Mouse (Mus musculus): ENCODE results near the gene Rrad. TPM values are rescaled to one million over a fixed set of nuclear protein-coding genes. Genes with fewer than 3 reads are reported as not detected.

Gene Rrad
- total RNA-seq, 2 experiments from 2014 or later, result 355 to 387 TPM

DNA sequence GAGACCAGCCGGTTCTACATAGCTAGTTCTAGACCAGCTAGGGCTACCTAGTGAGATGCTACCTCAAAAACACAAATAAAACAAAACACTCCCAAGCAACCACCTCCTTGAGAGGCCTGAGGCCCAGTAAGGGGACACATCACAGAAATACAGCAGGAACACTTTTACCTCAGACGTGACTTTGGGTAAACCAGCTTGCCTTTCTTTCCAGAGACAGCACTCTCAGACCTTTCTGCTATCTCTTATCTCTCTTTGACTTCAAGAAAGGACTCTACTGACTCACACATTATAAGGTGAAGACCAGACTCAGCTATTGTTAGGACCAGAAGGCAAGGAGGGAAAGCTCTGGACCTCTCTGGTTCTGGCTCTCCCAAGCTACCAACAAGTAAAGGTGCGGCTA lies 40.8 kb downstream of the Rrad start:
- intact Hi-C loops (cut with DNase I), result no loop called here
- DNase-seq, result no peak

DNA sequence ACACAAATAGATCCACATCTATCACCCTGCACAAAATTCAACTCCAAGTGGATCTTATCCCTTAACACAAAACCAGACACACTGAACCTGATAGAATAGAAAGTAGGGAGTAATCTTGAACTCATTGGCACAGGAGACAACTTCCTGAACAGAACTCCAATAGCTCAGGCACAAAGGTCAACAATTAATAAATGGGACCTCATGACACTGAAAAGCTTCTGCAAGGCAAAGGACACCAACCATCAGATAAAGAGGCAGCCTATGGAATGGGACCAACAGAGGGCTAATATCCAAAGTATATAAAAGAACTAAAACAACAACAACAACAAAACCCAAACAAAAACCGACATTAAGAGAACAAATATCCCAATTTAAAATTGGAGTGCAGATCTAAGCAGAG lies 46.6 kb downstream of the Rrad start:
- intact Hi-C loops (cut with DNase I), result no loop called here
- no peak for DNase-seq

Other genes starting within 250 kb of the Rrad start
- gene Cmtm4, start 235.5 kb downstream of the Rrad start, total RNA-seq (2021), result 10 to 100 TPM; 11.0 to 12.0 TPM
- gene Dync1li2, start 188.3 kb downstream of the Rrad start, total RNA-seq (2021), result 100 to 1,000 TPM; 104 to 112 TPM
- not detected for gene Terb1, start 121.4 kb downstream of the Rrad start, total RNA-seq (2021)
- 10 to 100 TPM; 27.2 to 31.8 TPM for gene Nae1, start 96.7 kb downstream of the Rrad start, total RNA-seq (2021)
- 1 to 10 TPM; 2.5 to 2.8 TPM for gene Car7, start 96.6 kb downstream of the Rrad start, total RNA-seq (2021)
- gene Pdp2, start 39.9 kb downstream of the Rrad start, total RNA-seq (2021), result 10 to 100 TPM; 28.1 to 29.8 TPM
- gene Cdh16, start 6.9 kb downstream of the Rrad start, total RNA-seq (2021), result 1 to 10 TPM; 3.1 TPM
- 10 to 100 TPM; 61.2 to 67.6 TPM for gene Ciao2b, start 10.6 kb upstream of the Rrad start, total RNA-seq (2021)
- not detected for gene Ces2a, start 102.7 kb upstream of the Rrad start, total RNA-seq (2021)
- under 1 TPM; 0.22 to 0.28 TPM for gene Ces2b, start 200.2 kb upstream of the Rrad start, total RNA-seq (2021)
- not detected for gene Ces2c, start 215.7 kb upstream of the Rrad start, total RNA-seq (2021)

Data from heart, postnatal 36 days (tissue).